Mouse (Mus musculus): ENCODE measurements around the gene Pcbp1. TPM values are rescaled to one million over a fixed set of nuclear protein-coding genes. Genes with fewer than 3 reads are reported as not detected.

Gene Pcbp1
- polyA plus RNA-seq, 1 experiment from 2014 or later, result 190 TPM

GRCm38 (mm10) chr6:86479816-86480188 is 46.3 kb downstream of the Pcbp1 start:
- H3K27ac ChIP-seq (ENCODE audit: low read length), result no peak overlapping the region; the same call in 1 of the 2 replicates

DNA sequence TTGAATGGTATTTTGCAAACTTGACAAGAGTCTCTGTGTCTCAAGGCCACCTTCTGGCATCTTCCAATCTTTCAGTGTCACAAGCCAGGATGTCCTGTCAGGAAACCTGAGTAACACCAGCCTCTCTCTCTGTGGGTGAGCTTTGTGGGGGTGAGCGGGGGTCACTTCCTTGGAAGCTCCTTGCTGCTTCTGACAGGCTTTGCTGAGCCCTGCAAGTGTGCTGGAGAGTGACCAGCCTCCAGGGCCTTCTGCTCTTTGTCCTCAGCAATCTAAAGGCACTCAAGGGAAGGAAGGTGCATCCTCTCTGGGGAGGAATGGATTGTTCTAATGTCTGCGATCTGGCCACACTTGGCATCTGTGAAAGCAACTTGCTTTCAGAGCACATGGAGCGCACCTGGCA is 46.8 kb downstream of the Pcbp1 start:
- no peaks in the 10 kb centered on the region for H3K36me3 ChIP-seq (ENCODE audit: control insufficient read depth, insufficient read depth, low read length)
- no peak overlapping the region for H3K4me3 ChIP-seq (ENCODE audit: low read depth, low read length)
- no peak overlapping the region for H3K4me2 ChIP-seq (ENCODE audit: low read length)
- ATAC-seq, result no peak
- no peaks in the 10 kb centered on the region for H3K27me3 ChIP-seq (ENCODE audit: control insufficient read depth, insufficient read depth, low read depth, low read length)
- no peak overlapping the region for H3K27ac ChIP-seq (ENCODE audit: low read length)
- 83% methylated on average over 3 of the region's 3 CpGs for WGBS
- no peak overlapping the region for H3K9ac ChIP-seq (ENCODE audit: low read depth, low read length)
- no peaks in the 10 kb centered on the region for H3K9me3 ChIP-seq (replicated peaks; ENCODE audit: control insufficient read depth, low read length, poor library complexity, severe bottlenecking)
- H3K4me1 ChIP-seq (ENCODE audit: control insufficient read depth, insufficient read depth, low read length), result no peaks in the 10 kb centered on the region; the same call in 1 of the 2 replicates

More at GRCm38 (mm10) chr6:86479816-86480188, 46.3 kb downstream of the Pcbp1 start:
- no peaks in the 10 kb centered on the region for H3K9me3 ChIP-seq (replicated peaks; ENCODE audit: control insufficient read depth, low read length, poor library complexity, severe bottlenecking)
- ATAC-seq, result no peak
- H3K9ac ChIP-seq (ENCODE audit: low read depth, low read length), result no peak overlapping the region
- no peaks in the 10 kb centered on the region for H3K27me3 ChIP-seq (ENCODE audit: control insufficient read depth, insufficient read depth, low read depth, low read length)
- no peaks in the 10 kb centered on the region; the same call in 1 of the 2 replicates for H3K4me1 ChIP-seq (ENCODE audit: control insufficient read depth, insufficient read depth, low read length)
- H3K4me3 ChIP-seq (ENCODE audit: low read depth, low read length), result no peak overlapping the region
- no peaks in the 10 kb centered on the region for H3K36me3 ChIP-seq (ENCODE audit: control insufficient read depth, insufficient read depth, low read length)
- no peak overlapping the region for H3K4me2 ChIP-seq (ENCODE audit: low read length)

DNA sequence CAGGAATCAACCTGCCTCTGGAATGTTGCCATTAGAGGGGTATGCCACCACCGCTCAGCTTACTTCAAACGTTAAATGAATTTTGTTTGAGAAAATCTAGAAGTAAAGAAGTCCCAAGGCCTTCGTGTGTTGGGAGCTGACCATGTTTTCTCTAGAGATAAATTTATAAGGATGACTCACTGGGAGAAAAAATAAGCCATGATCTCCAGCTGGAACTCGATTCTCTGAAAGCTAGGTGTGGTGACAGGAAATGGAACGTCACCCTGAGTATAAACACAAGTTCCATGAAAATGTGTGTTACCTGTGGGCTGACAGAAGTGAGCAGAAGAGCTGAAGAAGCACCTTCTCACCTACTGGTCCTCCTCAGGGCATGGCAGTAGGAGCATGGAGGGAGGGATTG is 49.2 kb downstream of the Pcbp1 start:
- Histone ChIP-seq H3K27ac (ENCODE audit: low read length) (no peak overlapping the region), H3K4me2 (ENCODE audit: low read length) (no peak overlapping the region), H3K36me3 (ENCODE audit: control insufficient read depth, insufficient read depth, low read length) (no peaks in the 10 kb centered on the region), H3K4me1 (ENCODE audit: control insufficient read depth, insufficient read depth, low read length) (peaks cover 11% of the 10 kb centered on the region; the same call in 1 of the 2 replicates), H3K9me3 (replicated peaks; ENCODE audit: control insufficient read depth, low read length, poor library complexity, severe bottlenecking) (no peaks in the 10 kb centered on the region), H3K27me3 (ENCODE audit: control insufficient read depth, insufficient read depth, low read depth, low read length) (no peaks in the 10 kb centered on the region), H3K9ac (ENCODE audit: low read depth, low read length) (no peak overlapping the region), H3K4me3 (ENCODE audit: low read depth, low read length) (no peak overlapping the region)
- ATAC-seq, result no peak
- 86% methylated on average over 5 of the region's 5 CpGs for WGBS

DNA sequence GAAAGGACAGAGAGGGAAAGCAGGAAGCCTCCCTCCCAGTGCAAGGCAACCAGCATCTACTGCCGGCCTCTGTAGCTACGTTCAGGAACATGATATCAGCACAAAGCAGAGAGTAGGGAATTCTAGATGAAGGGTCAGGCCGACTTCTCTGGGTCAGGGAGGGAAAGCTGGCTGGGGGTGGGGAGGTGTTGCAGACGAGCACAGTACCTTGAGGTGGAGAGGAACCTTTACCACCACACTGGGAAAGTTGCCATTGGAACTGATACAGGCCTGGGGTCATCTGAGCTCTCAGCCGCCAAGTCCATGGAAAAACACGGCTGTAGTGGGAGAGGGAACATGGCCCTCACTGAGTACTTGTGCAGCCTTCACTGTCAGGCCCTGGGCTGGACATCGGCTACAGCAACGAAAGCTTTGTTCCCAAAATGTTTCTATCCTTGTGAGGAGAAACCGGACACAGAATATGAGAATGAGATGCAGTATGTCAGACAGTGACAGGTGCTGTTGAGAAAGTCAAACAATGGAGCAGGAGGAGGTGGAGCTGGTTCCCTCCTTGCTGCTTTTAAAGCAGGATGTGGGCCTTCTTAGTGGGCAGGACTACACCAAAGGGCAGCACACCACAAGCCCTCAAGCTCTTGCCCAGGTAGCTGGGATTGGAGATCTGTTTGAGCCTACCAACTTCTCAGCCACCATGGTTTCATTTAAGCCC is 50.5 kb downstream of the Pcbp1 start:
- H3K36me3 ChIP-seq (ENCODE audit: control insufficient read depth, insufficient read depth, low read length), result no peaks in the 10 kb centered on the region
- 83% methylated on average over 9 of the region's 9 CpGs for WGBS
- no peaks in the 10 kb centered on the region for H3K9me3 ChIP-seq (replicated peaks; ENCODE audit: control insufficient read depth, low read length, poor library complexity, severe bottlenecking)
- no peak for ATAC-seq
- H3K27ac ChIP-seq (ENCODE audit: low read length), result no peak overlapping the region
- H3K4me1 ChIP-seq (ENCODE audit: control insufficient read depth, insufficient read depth, low read length), result peaks cover 16% of the 10 kb centered on the region
- H3K27me3 ChIP-seq (ENCODE audit: control insufficient read depth, insufficient read depth, low read depth, low read length), result no peaks in the 10 kb centered on the region
- no peak overlapping the region for H3K4me2 ChIP-seq (ENCODE audit: low read length)
- H3K4me3 ChIP-seq (ENCODE audit: low read depth, low read length), result no peak overlapping the region
- H3K9ac ChIP-seq (ENCODE audit: low read depth, low read length), result no peak overlapping the region

- no peak for ATAC-seq
These were observed 51.4 kb downstream of the Pcbp1 start for GRCm38 (mm10) chr6:86474646-86475181.

More at GRCm38 (mm10) chr6:86474646-86475181, 51.4 kb downstream of the Pcbp1 start:
- Histone ChIP-seq H3K9me3 (replicated peaks; ENCODE audit: control insufficient read depth, low read length, poor library complexity, severe bottlenecking) (no peaks in the 10 kb centered on the region), H3K9ac (ENCODE audit: low read depth, low read length) (no peak overlapping the region), H3K27ac (ENCODE audit: low read length) (no peak overlapping the region), H3K4me2 (ENCODE audit: low read length) (no peak overlapping the region), H3K4me3 (ENCODE audit: low read depth, low read length) (no peak overlapping the region), H3K36me3 (ENCODE audit: control insufficient read depth, insufficient read depth, low read length) (no peaks in the 10 kb centered on the region), H3K4me1 (ENCODE audit: control insufficient read depth, insufficient read depth, low read length) (peaks cover 16% of the 10 kb centered on the region), H3K27me3 (ENCODE audit: control insufficient read depth, insufficient read depth, low read depth, low read length) (no peaks in the 10 kb centered on the region)

Small RNAs within 50 kb of the gene (microRNA-seq; reads per million reads assigned to microRNA genes)
- not detected for gene Gm22184

Other genes starting within 250 kb of the Pcbp1 start
- gene Fam136a, start 160.7 kb downstream of the Pcbp1 start, polyA plus RNA-seq (2015; fragmentation: Nextera tagmentation; extraction: Ambion mirVana), result 120 and 124 TPM in 2 replicates
- gene Snrpg, start 155.0 kb downstream of the Pcbp1 start, polyA plus RNA-seq (2015; fragmentation: Nextera tagmentation; extraction: Ambion mirVana), result 280 and 327 TPM in 2 replicates
- 93.6 and 100 TPM in 2 replicates for gene Pcyox1, start 129.2 kb downstream of the Pcbp1 start, polyA plus RNA-seq (2015; fragmentation: Nextera tagmentation; extraction: Ambion mirVana)
- gene Tia1, start 122.1 kb downstream of the Pcbp1 start, polyA plus RNA-seq (2015; fragmentation: Nextera tagmentation; extraction: Ambion mirVana), result 313 and 356 TPM in 2 replicates
- gene Gm44790, start 99.7 kb downstream of the Pcbp1 start, polyA plus RNA-seq (2015; fragmentation: Nextera tagmentation; extraction: Ambion mirVana), result 0.47 TPM in 1 of 2 replicates, not detected in the other
- gene C87436, start 87.9 kb downstream of the Pcbp1 start, polyA plus RNA-seq (2015; fragmentation: Nextera tagmentation; extraction: Ambion mirVana), result 24.1 and 25.6 TPM in 2 replicates
- 0.45 and 0.62 TPM in 2 replicates for gene Asprv1, start 101.8 kb upstream of the Pcbp1 start, polyA plus RNA-seq (2015; fragmentation: Nextera tagmentation; extraction: Ambion mirVana)
- gene Mxd1, start 142.8 kb upstream of the Pcbp1 start, polyA plus RNA-seq (2015; fragmentation: Nextera tagmentation; extraction: Ambion mirVana), result 20.2 and 21.7 TPM in 2 replicates
- gene Snrnp27, start 158.2 kb upstream of the Pcbp1 start, polyA plus RNA-seq (2015; fragmentation: Nextera tagmentation; extraction: Ambion mirVana), result 94.6 and 94.8 TPM in 2 replicates
- gene Gmcl1, start 207.1 kb upstream of the Pcbp1 start, polyA plus RNA-seq (2015; fragmentation: Nextera tagmentation; extraction: Ambion mirVana), result 27.9 and 31.6 TPM in 2 replicates

Data from midbrain, embryonic 16.5 days (tissue).